Mouse (Mus musculus): ENCODE data around the gene Bmp10.

DNA sequence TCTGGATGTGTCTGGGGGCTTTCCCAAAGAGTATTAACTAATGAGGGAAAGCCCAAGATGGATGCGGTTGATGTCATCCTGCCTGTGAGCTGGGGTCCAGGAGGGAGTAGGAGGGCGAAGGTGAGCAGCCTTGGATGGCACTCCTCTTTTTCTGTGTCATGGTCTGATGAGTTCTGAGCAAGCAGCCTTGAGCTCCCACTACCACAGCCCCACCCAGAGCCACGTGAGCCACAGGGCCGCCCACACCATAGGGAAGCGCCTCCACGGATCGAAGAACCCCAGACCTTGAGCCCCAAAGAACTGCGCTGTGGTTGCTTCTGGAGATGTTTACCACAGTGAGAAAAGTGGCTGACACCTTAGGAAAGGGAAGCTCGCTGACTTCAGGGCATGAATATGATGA lies 34.0 kb upstream of the Bmp10 start:
- TF ChIP-seq GATA1 (IDR thresholded peaks at IDR 0.05; ENCODE audit: low read length) (no peak), TAL1 (IDR thresholded peaks at IDR 0.05; ENCODE audit: low read length) (no peak)

Measured in erythroblast, embryonic 14.5 days (primary cell).